Mouse (Mus musculus) MEL (cell line): ENCODE measurements around the gene Dnaic2. TPM values are rescaled to one million over a fixed set of nuclear protein-coding genes. Genes with fewer than 3 reads are reported as not detected.

Experiments
- DNase-seq: peaks from one replicate; pipeline ENCODE4 v3.0.0; 2011; ENCODE audit warnings: low read depth, low spot score
- H3K27ac ChIP-seq: 2 replicates; pipeline ENCODE4 v1.5.1; 2012; ENCODE audit warnings: low read depth, mild to moderate bottlenecking, control low read depth, low read length, moderate library complexity; ENCODE audit not compliant: control insufficient read depth
- H3K27me3 ChIP-seq, 2 experiments: fragments of 150-350 bp in 1 of 2; sonication (generic) in 1 of 2; 2 replicates each; pipeline ENCODE4 v1.6.1; 2012; ENCODE audit warnings: low read length in 2 of 2, mild to moderate bottlenecking in 2 of 2, improper control_type of control experiment in 1 of 2, moderate library complexity in 1 of 2; ENCODE audit not compliant: insufficient read depth in 2 of 2, control insufficient read depth in 1 of 2
- H3K36me3 ChIP-seq, 2 experiments: 2 replicates each; pipeline ENCODE4 v1.6.1; 2012 to 2014; ENCODE audit warnings: low read length in 2 of 2, improper control_type of control experiment in 1 of 2, inconsistent platforms in 1 of 2, mild to moderate bottlenecking in 1 of 2; ENCODE audit not compliant: insufficient read depth in 2 of 2, control insufficient read depth in 1 of 2
- H3K4me1 ChIP-seq, 2 experiments: fragments of 150-350 bp in 1 of 2; sonication (generic) in 1 of 2; 2 replicates each; pipeline ENCODE4 v1.6.1; 2012; ENCODE audit warnings: low read length in 2 of 2, improper control_type of control experiment in 1 of 2, mild to moderate bottlenecking in 1 of 2; ENCODE audit not compliant: insufficient read depth in 2 of 2, control insufficient read depth in 1 of 2
- H3K4me3 ChIP-seq, 2 experiments: fragments of 150-350 bp in 1 of 2; sonication (generic) in 1 of 2; 2 replicates each; pipeline ENCODE4 v1.5.1; 2012; ENCODE audit warnings: low read depth in 2 of 2, low read length in 2 of 2, mild to moderate bottlenecking in 2 of 2, moderate library complexity in 2 of 2, control low read depth in 1 of 2, improper control_type of control experiment in 1 of 2; ENCODE audit not compliant: control insufficient read depth in 1 of 2, insufficient read depth in 1 of 2
- H3K79me2 ChIP-seq: 2 replicates; pipeline ENCODE4 v1.6.1; 2012; ENCODE audit warnings: mild to moderate bottlenecking, low read length, moderate library complexity; ENCODE audit not compliant: control insufficient read depth, poor library complexity, insufficient read depth
- H3K9ac ChIP-seq: 2 replicates; pipeline ENCODE4 v1.6.1; 2012; ENCODE audit warnings: low read depth, mild to moderate bottlenecking, control low read depth, low read length, moderate library complexity; ENCODE audit not compliant: control insufficient read depth, poor library complexity, severe bottlenecking
- H3K9me3 ChIP-seq: fragments of 150-350 bp; sonication (generic); replicated peaks from 2 replicates; pipeline ENCODE4 v1.6.1; 2012; ENCODE audit warnings: mild to moderate bottlenecking, low read length, improper control_type of control experiment, moderate library complexity; ENCODE audit not compliant: insufficient read depth
- BHLHE40 ChIP-seq: IDR thresholded peaks from 2 replicates; pipeline ENCODE4 v1.6.1; 2012; ENCODE audit warnings: low read depth, mild to moderate bottlenecking, inconsistent platforms, low read length, improper control_type of control experiment, borderline replicate concordance
- CHD1 ChIP-seq: IDR thresholded peaks from 2 replicates; pipeline ENCODE4 v1.6.1; 2012; ENCODE audit warnings: low read depth, mild to moderate bottlenecking, inconsistent platforms, low read length, improper control_type of control experiment
- E2F4 ChIP-seq: IDR thresholded peaks from 2 replicates; pipeline ENCODE4 v1.6.1; 2011; ENCODE audit warnings: low read depth, low read length, improper control_type of control experiment, borderline replicate concordance
- ELF1 ChIP-seq: IDR thresholded peaks from 2 replicates; pipeline ENCODE4 v1.6.1; 2014; ENCODE audit warnings: low read depth, mild to moderate bottlenecking, inconsistent platforms, low read length, improper control_type of control experiment, moderate library complexity
- ETS1 ChIP-seq: IDR thresholded peaks from 2 replicates; pipeline ENCODE4 v1.6.1; 2012; ENCODE audit warnings: low read depth, mild to moderate bottlenecking, inconsistent platforms, low read length, improper control_type of control experiment, moderate library complexity
- GABPA ChIP-seq: IDR thresholded peaks from 2 replicates; pipeline ENCODE4 v1.6.1; 2012; ENCODE audit warnings: low read depth, mild to moderate bottlenecking, inconsistent platforms, low read length, improper control_type of control experiment, moderate library complexity
- GATA1 ChIP-seq: IDR thresholded peaks from 2 replicates; pipeline ENCODE4 v1.6.1; 2011; ENCODE audit warnings: low read depth, low read length, improper control_type of control experiment
- KAT2A ChIP-seq: conservative IDR thresholded peaks from 2 replicates; pipeline ENCODE4 v1.6.1; 2012; ENCODE audit warnings: low read depth, low read length, improper control_type of control experiment, inconsistent platforms
- MAFK ChIP-seq: IDR thresholded peaks from 2 replicates; pipeline ENCODE4 v1.6.1; 2011; ENCODE audit warnings: low read depth, mild to moderate bottlenecking, low read length, improper control_type of control experiment, borderline replicate concordance
- MEF2A ChIP-seq: IDR thresholded peaks from 2 replicates; pipeline ENCODE4 v1.6.1; 2014; ENCODE audit warnings: low read depth, mild to moderate bottlenecking, inconsistent platforms, low read length, improper control_type of control experiment; ENCODE audit not compliant: poor library complexity, insufficient replicate concordance, severe bottlenecking; ENCODE audit errors: extremely low read depth
- MXI1 ChIP-seq: IDR thresholded peaks from 2 replicates; pipeline ENCODE4 v1.6.1; 2011; ENCODE audit warnings: mild to moderate bottlenecking, low read depth, low read length, improper control_type of control experiment
- MYB ChIP-seq: IDR thresholded peaks from 2 replicates; pipeline ENCODE4 v1.6.1; 2011; ENCODE audit warnings: mild to moderate bottlenecking, low read depth, low read length, improper control_type of control experiment
- MYC ChIP-seq: IDR thresholded peaks from 2 replicates; pipeline ENCODE4 v1.6.1; 2011; ENCODE audit warnings: low read depth, mild to moderate bottlenecking, low read length, improper control_type of control experiment, moderate library complexity
- NELFE ChIP-seq: IDR thresholded peaks from 2 replicates; pipeline ENCODE4 v1.6.1; 2011; ENCODE audit warnings: low read depth, low read length, improper control_type of control experiment
- POLR2A ChIP-seq, 2 experiments: IDR thresholded peaks; 2 replicates each; pipeline ENCODE4 v1.6.1; 2011 to 2012; ENCODE audit warnings: low read length in 2 of 2, mild to moderate bottlenecking in 2 of 2, control low read depth in 1 of 2, improper control_type of control experiment in 1 of 2, low read depth in 1 of 2, moderate library complexity in 1 of 2; ENCODE audit not compliant: control insufficient read depth in 1 of 2, insufficient read depth in 1 of 2, poor library complexity in 1 of 2
- POLR2AphosphoS2 ChIP-seq: IDR thresholded peaks from 2 replicates; pipeline ENCODE4 v1.6.1; 2011; ENCODE audit warnings: low read length, improper control_type of control experiment
- RCOR1 ChIP-seq: IDR thresholded peaks from 2 replicates; pipeline ENCODE4 v1.6.1; 2012; ENCODE audit warnings: low read depth, mild to moderate bottlenecking, inconsistent platforms, low read length, improper control_type of control experiment
- SMC3 ChIP-seq: IDR thresholded peaks from 2 replicates; pipeline ENCODE4 v1.6.1; 2011; ENCODE audit warnings: low read depth, low read length, improper control_type of control experiment
- TAL1 ChIP-seq: IDR thresholded peaks from 2 replicates; pipeline ENCODE4 v1.6.1; 2012; ENCODE audit warnings: mild to moderate bottlenecking, inconsistent platforms, low read length, moderate library complexity, mixed read lengths
- TBP ChIP-seq: IDR thresholded peaks from 2 replicates; pipeline ENCODE4 v1.8.0; 2011; ENCODE audit warnings: low read depth, low read length, improper control_type of control experiment
- TCF12 ChIP-seq: IDR thresholded peaks from 2 replicates; pipeline ENCODE4 v1.6.1; 2014; ENCODE audit warnings: low read depth, mild to moderate bottlenecking, inconsistent platforms, low read length, improper control_type of control experiment, moderate library complexity
- UBTF ChIP-seq: IDR thresholded peaks from 2 replicates; pipeline ENCODE4 v1.6.1; 2012; ENCODE audit warnings: low read depth, mild to moderate bottlenecking, inconsistent platforms, low read length, improper control_type of control experiment, moderate library complexity, borderline replicate concordance; ENCODE audit not compliant: insufficient read depth
- USF1 ChIP-seq: IDR thresholded peaks from 2 replicates; pipeline ENCODE4 v1.6.1; 2014; ENCODE audit warnings: low read depth, mild to moderate bottlenecking, inconsistent platforms, low read length, improper control_type of control experiment, moderate library complexity
- ZC3H11A ChIP-seq: IDR thresholded peaks from 2 replicates; pipeline ENCODE4 v1.6.1; 2012; ENCODE audit warnings: low read depth, mild to moderate bottlenecking, inconsistent platforms, low read length, improper control_type of control experiment
- ZNF384 ChIP-seq: IDR thresholded peaks from 2 replicates; pipeline ENCODE4 v1.6.1; 2012; ENCODE audit warnings: low read depth, mild to moderate bottlenecking, inconsistent platforms, low read length, improper control_type of control experiment
- polyA plus RNA-seq, 2 experiments: library from polyadenylated mRNA; stranded (reverse) in 1 of 2; unstranded in 1 of 2; fragments of >175 nt in 1 of 2; fragments of >200 nt in 1 of 2; gene quantifications; 2 replicates each; pipeline versions ENCODE4 v1.2.1 to v1.2.4; 2012; ENCODE audit warnings: low replicate concordance in 2 of 2, low read depth in 1 of 2; ENCODE audit not compliant: insufficient read length in 2 of 2, insufficient read depth in 1 of 2, missing spikeins in 1 of 2
- total RNA-seq: library from RNA; depleted of rRNA; stranded (reverse); fragments of 300-350 nt; gene quantifications from 2 replicates; pipeline ENCODE4 v1.2.3, GENCODE M21; 2012

Gene Dnaic2
- total and polyA plus RNA-seq, 3 experiments: not detected

DNA sequence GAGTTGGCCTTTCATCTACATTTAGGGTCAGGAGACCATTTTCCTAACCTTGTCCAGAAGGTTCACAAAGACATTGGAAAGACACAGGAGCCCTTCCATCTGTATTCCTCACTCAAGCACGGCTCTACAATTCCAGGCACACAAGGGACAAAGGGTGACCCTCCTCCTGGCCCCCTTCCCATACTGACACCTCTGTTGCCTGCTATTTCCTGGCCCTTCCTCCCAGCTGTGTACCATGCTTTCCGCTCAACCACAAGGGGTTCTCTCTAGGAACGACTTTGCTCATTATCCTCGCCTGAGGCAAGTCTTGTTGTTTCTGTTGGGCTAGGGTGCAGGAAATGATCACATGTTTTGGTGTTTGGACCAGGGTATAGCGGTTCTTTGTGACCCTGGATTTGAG lies 1.1 kb downstream of the Dnaic2 start:
- Histone ChIP-seq H3K36me3 (no peaks in the 10 kb centered on the region), H3K9me3 (no peaks in the 10 kb centered on the region), H3K4me1 (peaks cover 0 to 4% of the 10 kb centered on the region in 2 experiments; a peak in 2 of 4 replicates), H3K27me3 (no peaks in the 10 kb centered on the region), H3K9ac (no peak overlapping the region), H3K27ac (no peak overlapping the region), H3K4me3 (no peak overlapping the region), H3K79me2 (no peaks in the 10 kb centered on the region)
- DNase-seq: no peak
- TF ChIP-seq GATA1 (no peak), POLR2AphosphoS2 (no peak), USF1 (no peak), MXI1 (no peak), TAL1 (no peak), KAT2A (no peak), BHLHE40 (no peak), ZNF384 (no peak), NELFE (no peak), ZC3H11A (no peak), RCOR1 (no peak), TCF12 (no peak), ELF1 (no peak), MEF2A (no peak)

DNA sequence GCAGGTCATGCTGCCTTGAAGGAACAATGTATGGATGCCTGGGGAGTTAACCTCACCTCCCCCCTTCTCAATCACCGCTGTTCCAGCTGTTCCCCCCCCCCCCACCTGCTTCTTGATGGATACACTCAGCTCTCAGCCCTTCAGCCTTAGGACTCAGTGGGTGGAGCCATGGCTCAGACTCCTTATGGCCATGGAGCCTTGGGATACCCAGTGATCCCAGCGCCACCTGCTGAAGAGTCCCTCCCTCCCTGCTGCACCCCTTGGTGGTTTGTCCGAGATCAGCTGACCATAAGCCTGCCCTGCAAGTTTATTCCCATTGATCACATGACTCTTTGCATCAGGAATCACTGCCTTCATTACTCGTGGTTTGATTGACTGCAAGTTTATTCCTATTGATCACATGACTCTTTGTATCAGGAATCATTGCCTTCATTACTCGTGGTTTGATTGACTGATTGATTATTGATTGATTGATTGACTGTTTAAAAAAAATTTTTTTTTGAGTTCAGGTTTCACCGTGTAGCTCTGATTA lies 2.7 kb downstream of the Dnaic2 start:
- Histone ChIP-seq H3K4me3 (no peak overlapping the region), H3K9me3 (no peaks in the 10 kb centered on the region)
- TF ChIP-seq MXI1 (no peak), USF1 (no peak), MYC (no peak), POLR2A (IDR thresholded peaks at IDR 0.05; ENCODE audit: control insufficient read depth in 1 of 2, insufficient read depth in 1 of 2, low read depth in 1 of 2, low read length in 2 of 2, poor library complexity in 1 of 2) (no peak), TCF12 (no peak), SMC3 (no peak), MYB (no peak), UBTF (no peak), ZNF384 (no peak), POLR2AphosphoS2 (no peak), GABPA (no peak), KAT2A (no peak), ETS1 (no peak), TBP (no peak), MAFK (no peak), RCOR1 (no peak), CHD1 (no peak), E2F4 (no peak)
- TF ChIP-seq, all 39 proteins: peak for 0
- no peak for DNase-seq
- no peak overlapping the region for H3K27ac ChIP-seq
- H3K9ac ChIP-seq: no peak overlapping the region
- no peaks in the 10 kb centered on the region for H3K79me2 ChIP-seq
- H3K36me3 ChIP-seq: no peaks in the 10 kb centered on the region
- H3K27me3 ChIP-seq: no peaks in the 10 kb centered on the region
- H3K4me1 ChIP-seq: peaks cover 0 to under 1% of the 10 kb centered on the region in 2 experiments; a peak in 1 of 4 replicates
